Mouse (Mus musculus) lung, embryonic 15.5 days (tissue): ENCODE results near the gene Msi2. TPM values are rescaled to one million over a fixed set of nuclear protein-coding genes. Genes with fewer than 3 reads are reported as not detected.
A peak's percentile ranks its signal among the peaks of the same experiment; 100 is the strongest.

Source experiments
- ATAC-seq: fragments of 200-750 bp; cut with Nextera tagmentation; 2 replicates; pipeline ENCODE4 v1.8.0; 2017; ENCODE audit warnings: moderate number of reproducible peaks, borderline replicate concordance; ENCODE audit not compliant: low FRiP score, low TSS enrichment; ENCODE audit errors: extremely low read depth
- H3K27ac ChIP-seq: fragments of 300-500 bp; sonication (generic); 2 replicates; pipeline ENCODE4 v1.5.1; 2015; ENCODE audit warnings: moderate library complexity, mild to moderate bottlenecking, inconsistent platforms
- H3K27me3 ChIP-seq: fragments of 300-500 bp; sonication (generic); 2 replicates; pipeline ENCODE4 v1.6.1; 2015; ENCODE audit warnings: inconsistent platforms
- H3K36me3 ChIP-seq: fragments of 300-500 bp; sonication (generic); 2 replicates; pipeline ENCODE4 v1.6.1; 2015; ENCODE audit warnings: inconsistent platforms
- H3K4me1 ChIP-seq: fragments of 300-500 bp; sonication (generic); 2 replicates; pipeline ENCODE4 v1.6.1; 2015; ENCODE audit warnings: inconsistent platforms
- H3K4me2 ChIP-seq: fragments of 300-500 bp; sonication (generic); 2 replicates; pipeline ENCODE4 v1.6.1; 2015; ENCODE audit warnings: inconsistent platforms, mild to moderate bottlenecking, moderate library complexity
- H3K4me3 ChIP-seq: fragments of 300-500 bp; sonication (generic); 2 replicates; pipeline ENCODE4 v1.5.1; 2015; ENCODE audit warnings: mild to moderate bottlenecking, inconsistent platforms
- H3K9ac ChIP-seq: fragments of 300-500 bp; sonication (generic); 2 replicates; pipeline ENCODE4 v1.6.1; 2015; ENCODE audit warnings: inconsistent platforms
- H3K9me3 ChIP-seq: fragments of 300-500 bp; sonication (generic); 2 replicates; pipeline ENCODE4 v1.6.1; 2016; ENCODE audit warnings: inconsistent platforms
- WGBS: fragments of 180-500 bp; shearing (Covaris S2); methylation state at CpG from one replicate; pipeline ENCODE4 v1.1.7; 2015; 5-methylcytosine and 5-hydroxymethylcytosine counted together
- polyA plus RNA-seq: library from polyadenylated mRNA; unstranded; fragments of >200 nt; fragmentation: Nextera tagmentation; extraction: Ambion mirVana; gene quantifications from 2 replicates; pipeline ENCODE4 v1.2.1, GENCODE M21; 2015

Msi2 gene
- polyA plus RNA-seq, 1 experiment from 2014 or later = 13.8 TPM

DNA sequence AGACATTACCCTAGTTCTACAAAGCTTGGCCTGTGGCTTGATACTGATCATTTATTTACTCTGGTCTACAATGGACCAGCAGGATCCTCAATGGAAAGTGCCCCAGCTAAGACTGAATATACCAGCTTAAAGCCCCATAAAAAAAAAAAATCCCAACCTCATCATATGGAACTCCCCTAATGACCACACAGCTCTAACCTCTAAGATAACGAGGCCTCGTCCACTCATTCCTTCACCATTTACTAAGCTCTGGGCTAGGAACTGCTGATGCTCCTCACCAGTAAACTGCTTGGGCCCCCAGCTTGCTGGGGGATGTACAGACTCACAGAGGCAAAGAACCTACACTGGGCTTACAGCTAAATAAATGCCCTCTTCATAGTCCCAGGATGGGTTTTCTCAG lies 139.6 kb downstream of the Msi2 start:
- H3K36me3 ChIP-seq = no peaks in the 10 kb centered on the region
- 88% methylated on average over 2 of the region's 2 CpGs for WGBS
- H3K4me2 ChIP-seq = no peak overlapping the region
- peaks cover 67% of the 10 kb centered on the region for H3K4me1 ChIP-seq
- no peak overlapping the region for H3K27ac ChIP-seq
- H3K9ac ChIP-seq = no peak overlapping the region
- ATAC-seq = no peak
- H3K27me3 ChIP-seq = no peaks in the 10 kb centered on the region
- H3K9me3 ChIP-seq = no peaks in the 10 kb centered on the region
- no peak overlapping the region for H3K4me3 ChIP-seq

DNA sequence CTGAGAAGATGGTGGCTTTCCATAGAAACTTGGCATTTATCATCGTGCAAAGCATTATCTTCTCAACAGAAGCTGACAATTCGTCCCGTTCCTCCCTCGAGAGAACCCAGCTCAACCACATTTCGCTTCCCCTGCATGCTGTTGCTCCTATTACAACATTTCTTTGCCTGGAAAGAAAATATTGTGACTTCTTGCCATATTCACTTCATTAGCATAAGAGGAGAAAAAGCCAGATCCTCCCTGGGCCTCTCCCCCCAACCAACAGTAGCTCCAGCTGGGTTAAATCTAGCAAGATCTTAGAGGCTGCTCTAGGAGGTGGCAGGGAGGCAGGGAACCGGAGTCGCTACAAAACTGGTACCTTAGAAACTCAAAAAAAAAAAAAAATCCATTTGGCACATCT lies 141.2 kb downstream of the Msi2 start:
- peak; percentile 69 for ATAC-seq
- WGBS = 47% methylated on average over 7 of the region's 7 CpGs
- H3K4me2 ChIP-seq = 0 out of 2 replicates have a peak overlapping the region, but pooled peaks have one; percentile 16
- H3K9me3 ChIP-seq = no peaks in the 10 kb centered on the region
- peak overlapping the region; percentile 84 for H3K27ac ChIP-seq
- no peaks in the 10 kb centered on the region for H3K27me3 ChIP-seq
- no peak overlapping the region for H3K9ac ChIP-seq
- no peaks in the 10 kb centered on the region for H3K36me3 ChIP-seq
- peaks cover 50% of the 10 kb centered on the region for H3K4me1 ChIP-seq
- H3K4me3 ChIP-seq = no peak overlapping the region

DNA sequence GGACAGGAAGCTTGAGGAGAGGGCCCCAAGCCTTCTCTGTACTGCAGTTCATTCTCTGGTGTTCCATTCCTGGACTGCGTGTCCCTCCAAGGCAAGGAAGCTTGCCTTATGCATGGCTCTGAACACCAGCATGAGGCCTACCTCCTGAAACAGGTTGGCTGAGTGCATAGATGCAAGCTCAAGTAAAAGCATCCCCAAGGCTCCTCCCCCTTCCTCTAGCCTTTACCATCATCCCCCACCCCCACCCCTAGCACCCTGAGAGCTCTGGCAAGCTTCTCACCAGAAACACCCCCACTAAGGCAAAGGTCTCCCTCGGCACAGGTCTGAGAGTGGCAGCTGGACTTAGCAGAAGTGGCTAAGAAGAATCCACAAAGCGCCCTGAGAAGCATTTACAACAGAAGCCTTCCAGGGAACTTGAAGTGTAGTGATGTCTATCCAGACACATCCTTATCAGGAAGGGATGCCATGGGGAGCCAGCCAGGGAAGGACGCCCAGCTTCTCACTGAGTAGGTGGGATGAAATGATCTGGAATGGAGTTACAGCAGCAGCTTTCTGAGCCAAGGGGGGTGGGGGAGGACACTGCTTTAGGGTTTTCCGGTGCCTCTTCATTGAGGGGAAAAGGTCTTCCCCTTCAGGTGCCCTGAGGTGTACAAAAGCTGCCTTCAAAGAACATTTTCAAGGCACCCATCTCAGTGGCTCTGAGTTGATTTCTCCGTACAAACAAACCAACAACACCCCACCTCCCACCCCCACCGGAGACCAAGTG lies 141.9 kb downstream of the Msi2 start:
- H3K27ac ChIP-seq = peak overlapping the region; percentile 84
- no peaks in the 10 kb centered on the region for H3K27me3 ChIP-seq
- H3K4me2 ChIP-seq = 0 out of 2 replicates have a peak overlapping the region, but pooled peaks have one; percentile 16
- H3K9ac ChIP-seq = no peak overlapping the region
- WGBS = 44% methylated on average over 7 of the region's 7 CpGs
- peak; percentile 62 for ATAC-seq
- no peak overlapping the region for H3K4me3 ChIP-seq
- no peaks in the 10 kb centered on the region for H3K9me3 ChIP-seq
- H3K36me3 ChIP-seq = no peaks in the 10 kb centered on the region
- peaks cover 44% of the 10 kb centered on the region for H3K4me1 ChIP-seq

DNA sequence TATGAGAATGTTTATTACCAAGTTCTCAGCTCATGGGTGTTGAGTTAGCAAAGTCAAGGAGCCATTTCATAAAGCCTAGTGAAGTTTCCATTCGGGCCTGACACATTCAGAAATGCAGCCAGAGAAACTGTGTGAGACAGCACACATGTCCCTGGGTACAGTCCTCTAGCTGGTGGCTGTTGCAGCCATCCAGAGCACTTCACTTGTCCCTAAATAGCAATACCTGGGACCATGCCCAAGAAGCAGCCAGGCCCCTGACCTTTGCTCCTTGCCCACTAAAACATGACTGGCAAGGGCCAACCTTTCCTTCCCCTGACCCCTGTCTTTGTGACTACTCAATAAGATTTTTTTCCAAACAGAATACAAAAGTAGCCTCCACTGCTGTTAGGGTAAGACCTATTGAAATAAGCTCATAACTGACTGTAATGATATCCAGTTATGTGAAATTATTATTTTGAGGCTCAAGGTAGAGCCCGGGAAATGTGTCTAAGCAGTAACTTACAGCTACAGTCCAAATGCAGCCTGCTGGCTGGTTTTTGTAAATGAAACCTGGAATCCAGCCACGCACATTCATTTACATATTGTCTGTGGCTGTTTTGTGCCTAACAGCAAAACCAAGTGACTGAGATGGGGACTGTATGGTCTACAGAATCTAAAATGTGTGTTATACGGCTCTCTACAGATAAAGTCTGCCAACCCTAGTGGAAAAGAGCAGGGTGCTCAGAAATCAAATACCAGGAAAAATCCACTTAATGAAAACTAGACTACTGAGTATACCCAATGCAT lies 143.5 kb downstream of the Msi2 start:
- H3K4me3 ChIP-seq = no peak overlapping the region
- peak; percentile 43; the same call in 1 of the 2 replicates for ATAC-seq
- H3K4me2 ChIP-seq = no peak overlapping the region
- no peak overlapping the region for H3K9ac ChIP-seq
- peaks cover 48% of the 10 kb centered on the region for H3K4me1 ChIP-seq
- H3K27ac ChIP-seq = peak overlapping the region; percentile 37
- no peaks in the 10 kb centered on the region for H3K9me3 ChIP-seq
- no peaks in the 10 kb centered on the region for H3K27me3 ChIP-seq
- no peaks in the 10 kb centered on the region for H3K36me3 ChIP-seq
- WGBS = 59% methylated on average over 4 of the region's 4 CpGs

DNA sequence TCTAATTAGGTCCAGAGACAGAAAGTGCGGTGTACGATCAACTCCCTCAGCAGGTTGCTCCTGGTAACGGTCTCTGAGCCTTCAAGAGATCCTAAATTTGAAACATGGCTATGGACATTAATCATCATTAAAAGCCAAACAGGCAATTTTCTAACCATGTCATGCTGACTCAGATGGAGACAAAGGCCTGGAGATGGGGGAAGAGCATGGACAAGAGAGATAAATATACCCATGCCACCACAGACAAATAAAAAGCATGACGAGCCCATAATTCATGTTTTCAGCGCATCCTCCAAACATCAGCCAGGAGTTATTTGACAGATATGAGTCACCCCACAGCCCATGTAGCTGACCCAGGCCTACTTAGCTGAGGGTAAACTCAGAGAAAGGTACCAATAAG lies 145.3 kb downstream of the Msi2 start:
- H3K9ac ChIP-seq = no peak overlapping the region
- H3K36me3 ChIP-seq = no peaks in the 10 kb centered on the region
- ATAC-seq = no peak
- H3K27me3 ChIP-seq = no peaks in the 10 kb centered on the region
- no peak overlapping the region for H3K27ac ChIP-seq
- H3K4me1 ChIP-seq = peaks cover 45% of the 10 kb centered on the region
- H3K9me3 ChIP-seq = no peaks in the 10 kb centered on the region
- no peak overlapping the region for H3K4me3 ChIP-seq
- WGBS = 93% methylated on average over 5 of the region's 5 CpGs
- H3K4me2 ChIP-seq = no peak overlapping the region

DNA sequence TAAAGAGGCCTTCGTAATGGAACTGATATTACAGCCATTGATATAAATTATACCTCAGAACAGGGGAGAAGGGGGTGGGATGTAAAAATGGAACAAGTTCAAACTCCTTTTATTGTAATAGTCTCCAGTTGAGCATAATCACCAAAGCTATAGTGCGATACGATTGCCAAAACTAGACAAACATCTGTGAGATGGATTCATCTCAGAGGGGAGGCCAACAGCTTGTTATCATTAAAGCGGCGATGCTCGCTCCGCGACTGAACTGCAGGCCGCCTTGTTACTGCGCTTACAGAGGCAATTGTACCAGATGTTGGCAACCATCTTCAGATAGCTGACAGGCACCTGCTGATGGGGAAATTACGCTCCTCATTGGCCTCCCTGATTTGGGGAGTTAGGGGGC lies 145.9 kb downstream of the Msi2 start:
- ATAC-seq = no peak
- Histone ChIP-seq H3K9ac (no peak overlapping the region), H3K4me3 (no peak overlapping the region), H3K9me3 (no peaks in the 10 kb centered on the region), H3K36me3 (no peaks in the 10 kb centered on the region), H3K4me2 (no peak overlapping the region), H3K4me1 (peaks cover 39% of the 10 kb centered on the region), H3K27ac (no peak overlapping the region), H3K27me3 (no peaks in the 10 kb centered on the region)
- 77% methylated on average over 11 of the region's 11 CpGs for WGBS

DNA sequence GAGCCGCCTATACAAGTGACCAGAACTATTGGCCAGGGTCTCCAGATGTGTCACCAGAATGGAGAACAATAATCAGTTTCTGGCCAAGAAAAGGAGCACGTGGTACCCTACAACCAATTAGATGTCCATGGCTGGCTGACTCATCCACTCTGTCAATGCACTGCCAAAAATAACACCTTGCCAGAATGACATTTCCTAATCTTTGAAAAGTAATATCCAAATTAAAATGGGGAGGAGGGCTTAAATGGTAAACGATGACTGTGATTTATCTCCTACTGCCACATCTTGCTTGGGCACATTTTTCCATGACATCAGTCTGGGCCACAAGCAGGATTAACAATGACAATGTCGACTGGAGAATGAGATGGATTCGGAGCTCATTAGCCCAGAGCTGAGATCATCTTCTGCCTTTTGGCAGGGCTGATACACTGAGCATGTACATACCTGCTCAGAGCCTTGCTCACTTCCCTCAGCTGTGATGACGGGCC lies 147.6 kb downstream of the Msi2 start:
- Histone ChIP-seq H3K27me3 (no peaks in the 10 kb centered on the region), H3K9ac (no peak overlapping the region), H3K9me3 (no peaks in the 10 kb centered on the region), H3K36me3 (no peaks in the 10 kb centered on the region), H3K4me3 (no peak overlapping the region), H3K4me1 (peaks cover 22% of the 10 kb centered on the region), H3K27ac (no peak overlapping the region), H3K4me2 (no peak overlapping the region)
- 69% methylated on average over 6 of the region's 6 CpGs for WGBS
- ATAC-seq = no peak

DNA sequence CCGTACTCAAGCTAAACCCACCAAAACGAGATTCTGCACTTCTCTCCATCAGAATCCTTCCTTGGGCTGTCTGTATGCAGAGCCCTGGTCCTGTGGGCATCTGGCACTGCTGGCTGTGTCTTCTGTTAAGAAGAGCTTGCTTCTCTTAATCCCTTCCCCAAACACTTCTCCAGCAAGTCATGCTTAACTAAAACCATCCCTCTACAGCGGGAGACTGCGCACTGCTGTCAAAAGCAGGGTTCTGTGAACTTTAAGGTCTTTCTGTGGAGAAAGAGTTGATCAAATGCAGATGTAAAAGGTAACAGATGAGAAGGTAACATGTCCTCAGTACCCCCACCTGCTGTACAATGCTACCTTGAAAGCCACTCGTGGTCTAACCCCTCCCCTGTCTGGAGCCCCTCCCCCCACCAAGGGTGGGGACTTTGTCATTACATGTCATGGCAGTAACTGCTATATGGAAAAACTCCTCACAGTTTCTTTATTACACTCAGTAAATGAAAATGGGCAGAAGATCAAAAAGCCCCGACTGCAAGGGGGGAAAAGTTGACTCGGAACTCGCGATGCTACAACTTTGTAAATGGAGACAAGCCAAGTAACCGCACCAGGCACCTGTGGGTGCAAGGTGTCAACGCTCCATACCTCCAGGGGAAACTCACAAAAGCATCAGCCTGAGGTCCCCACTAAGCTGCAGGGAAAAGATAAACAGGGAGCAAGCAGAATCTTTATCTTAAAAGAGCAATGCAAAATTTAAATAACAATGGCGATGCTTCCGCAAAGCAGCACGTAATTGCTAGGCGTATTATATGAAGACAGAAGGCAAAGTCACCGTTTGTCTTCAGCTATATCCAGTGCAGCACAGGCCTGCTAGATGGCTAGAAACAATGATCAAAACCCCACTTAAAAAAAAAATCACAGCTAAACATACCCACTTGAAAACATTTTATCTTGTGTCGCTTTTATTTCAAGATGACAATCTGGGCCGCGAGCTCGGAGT lies 151.4 kb downstream of the Msi2 start:
- H3K4me1 ChIP-seq = peaks cover 16% of the 10 kb centered on the region; the same call in 1 of the 2 replicates

DNA sequence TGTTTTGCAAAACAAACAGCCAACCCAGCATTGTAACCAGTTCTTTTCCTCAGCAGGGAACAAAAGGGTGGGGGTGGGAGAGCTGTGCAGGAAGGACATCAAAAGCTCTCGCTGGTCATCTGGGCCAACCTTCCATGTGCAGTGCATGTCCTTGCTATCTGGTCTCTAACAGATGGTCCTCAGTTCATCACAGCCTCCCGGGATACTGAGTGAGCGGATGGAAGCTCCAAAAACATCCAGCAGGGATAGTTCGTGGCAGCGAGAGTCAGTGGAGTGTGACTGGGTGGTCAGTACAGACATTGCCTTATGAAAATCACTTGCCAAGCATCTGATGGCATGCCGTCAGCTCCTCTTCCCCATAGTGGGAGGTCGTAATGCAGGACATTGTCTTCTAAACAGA lies 153.5 kb downstream of the Msi2 start:
- Histone ChIP-seq H3K36me3 (no peaks in the 10 kb centered on the region), H3K4me3 (no peak overlapping the region), H3K9ac (no peak overlapping the region), H3K4me1 (peaks cover 25% of the 10 kb centered on the region), H3K27me3 (no peaks in the 10 kb centered on the region), H3K27ac (no peak overlapping the region), H3K4me2 (no peak overlapping the region), H3K9me3 (no peaks in the 10 kb centered on the region)
- ATAC-seq = peak; percentile 28; the same call in 1 of the 2 replicates
- WGBS = 58% methylated on average over 7 of the region's 7 CpGs

More for the DNA sequence above, 151.4 kb downstream of the Msi2 start:
- no peak for ATAC-seq
- WGBS = 74% methylated on average over 20 of the region's 20 CpGs
- H3K9ac ChIP-seq = no peak overlapping the region
- H3K36me3 ChIP-seq = no peaks in the 10 kb centered on the region
- H3K27me3 ChIP-seq = no peaks in the 10 kb centered on the region
- no peak overlapping the region for H3K4me3 ChIP-seq
- no peaks in the 10 kb centered on the region for H3K9me3 ChIP-seq
- no peak overlapping the region for H3K27ac ChIP-seq
- no peak overlapping the region for H3K4me2 ChIP-seq

DNA sequence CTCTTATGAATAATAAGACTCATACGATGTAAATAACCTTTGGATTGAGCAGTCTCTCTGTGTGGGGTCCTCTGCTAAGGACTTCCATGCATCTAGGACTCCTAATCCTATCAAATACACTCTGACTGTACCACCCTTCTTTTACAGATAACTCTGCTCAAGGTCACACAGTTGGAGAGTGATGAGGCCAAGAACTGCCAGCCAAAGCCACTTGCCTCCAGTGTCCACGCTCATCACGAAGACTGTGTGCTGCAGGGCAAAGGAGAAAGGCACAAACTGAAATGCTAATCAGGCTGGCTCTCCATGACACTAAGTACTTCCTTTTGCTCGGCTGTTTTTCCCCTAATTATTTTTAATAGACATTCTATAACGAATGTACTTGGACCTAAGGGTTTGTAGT lies 153.9 kb downstream of the Msi2 start:
- 58% methylated on average over 5 of the region's 5 CpGs for WGBS
- Histone ChIP-seq H3K36me3 (no peaks in the 10 kb centered on the region), H3K9ac (no peak overlapping the region), H3K27ac (no peak overlapping the region), H3K4me2 (no peak overlapping the region), H3K4me1 (peaks cover 29% of the 10 kb centered on the region), H3K4me3 (no peak overlapping the region), H3K9me3 (no peaks in the 10 kb centered on the region), H3K27me3 (no peaks in the 10 kb centered on the region)
- no peak for ATAC-seq

DNA sequence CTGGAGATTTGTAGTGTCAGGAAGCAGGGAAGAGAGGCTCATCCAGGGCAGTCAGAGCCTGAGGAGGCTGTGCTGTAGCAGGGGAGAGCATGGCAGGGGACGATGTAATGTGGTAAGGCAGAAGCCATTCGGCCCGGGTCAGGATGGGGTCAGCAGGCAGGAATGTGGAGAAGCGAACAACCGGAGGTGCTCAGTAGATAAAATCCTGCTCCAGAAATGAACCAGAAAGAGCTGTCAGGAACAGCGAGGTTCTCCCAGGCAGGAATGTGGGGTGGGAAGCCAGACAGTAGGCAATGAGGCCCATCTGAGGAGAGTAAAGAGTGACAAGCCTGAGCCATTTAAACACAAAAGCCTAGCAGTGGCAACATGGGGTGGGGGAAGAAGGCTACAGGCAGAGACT lies 157.1 kb downstream of the Msi2 start:
- 4% methylated on average over 6 of the region's 6 CpGs for WGBS
- H3K4me3 ChIP-seq = no peak overlapping the region
- H3K4me2 ChIP-seq = no peak overlapping the region
- H3K36me3 ChIP-seq = no peaks in the 10 kb centered on the region
- peak overlapping the region; percentile 74 for H3K27ac ChIP-seq
- H3K4me1 ChIP-seq = peaks cover 56% of the 10 kb centered on the region
- H3K27me3 ChIP-seq = no peaks in the 10 kb centered on the region
- peak; percentile 33; the same call in 1 of the 2 replicates for ATAC-seq
- H3K9ac ChIP-seq = no peak overlapping the region
- H3K9me3 ChIP-seq = no peaks in the 10 kb centered on the region
